Mouse (Mus musculus): ENCODE data around the gene Pyroxd1. TPM values are rescaled to one million over a fixed set of nuclear protein-coding genes. Genes with fewer than 3 reads are reported as not detected.

Pyroxd1 gene
- total and polyA plus RNA-seq, 3 experiments, result 6.5 to 7.5 TPM; not detected in 1

DNA sequence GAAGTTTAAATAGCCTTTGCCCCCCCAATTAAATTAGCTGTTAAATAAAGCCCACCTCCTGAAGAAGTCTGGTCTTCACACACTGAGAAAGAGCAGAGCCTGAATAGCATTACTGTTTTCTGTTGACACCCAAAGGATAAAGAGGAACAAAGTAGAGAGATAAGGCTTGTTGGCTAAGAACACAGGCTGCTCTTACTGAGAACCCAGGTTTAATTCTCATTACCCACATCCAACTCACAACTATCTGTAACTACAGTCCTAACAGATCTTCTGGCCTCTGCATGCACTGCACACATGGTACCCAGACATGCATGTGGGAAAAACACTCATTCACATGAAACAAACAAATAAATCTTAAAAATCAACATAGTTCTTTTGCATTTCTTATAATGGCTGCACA, 28.3 kb upstream of the Pyroxd1 start (continued):
- TF ChIP-seq GABPA (IDR thresholded peaks at IDR 0.05; ENCODE audit: low read depth, low read length), result no peak

DNA sequence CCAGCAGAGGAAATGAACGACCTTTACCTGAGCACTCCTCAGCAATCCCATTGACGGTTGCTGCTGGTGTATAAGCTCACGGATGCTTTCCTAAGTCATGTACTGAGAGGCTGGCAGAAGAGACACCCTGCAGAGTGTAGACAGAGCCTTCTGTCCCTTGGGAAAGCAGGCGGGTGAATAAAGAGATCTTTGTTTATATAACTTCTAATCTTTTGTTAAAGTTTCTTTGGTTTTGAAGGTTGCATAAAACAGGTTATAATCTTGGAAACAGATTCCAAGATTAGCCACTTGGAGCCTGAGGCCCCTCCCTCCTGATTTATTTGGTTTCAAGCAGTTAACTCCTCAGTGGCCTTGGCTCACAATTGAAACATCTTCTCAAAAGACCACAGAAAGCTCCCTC, 22.6 kb upstream of the Pyroxd1 start, which contains the start of gene Slco1a5:
Gene Slco1a5, minus strand, starts transcription at position 101 of the 400 bp plus-strand sequence.
- TF ChIP-seq POLR2AphosphoS2 (IDR thresholded peaks at IDR 0.05; ENCODE audit: low read length), result no peak
- no peak for TF ChIP-seq UBTF (IDR thresholded peaks at IDR 0.05; ENCODE audit: borderline replicate concordance, insufficient read depth, low read depth, low read length)
- no peak for TF ChIP-seq SMC3 (IDR thresholded peaks at IDR 0.05; ENCODE audit: low read depth, low read length)
- no peak for TF ChIP-seq POLR2A (IDR thresholded peaks at IDR 0.05; ENCODE audit: control insufficient read depth in 1 of 2, insufficient read depth in 1 of 2, low read depth in 1 of 2, low read length in 2 of 2, poor library complexity in 1 of 2)
- TF ChIP-seq EP300 (IDR thresholded peaks at IDR 0.05; ENCODE audit: low read depth in 1 of 2, low read length in 2 of 2), result no peak
- TF ChIP-seq CHD1 (IDR thresholded peaks at IDR 0.05; ENCODE audit: low read depth, low read length), result no peak
- no peak for TF ChIP-seq NRF1 (IDR thresholded peaks at IDR 0.05; ENCODE audit: insufficient read depth, low read depth, low read length, poor library complexity, severe bottlenecking)
- no peak for TF ChIP-seq BHLHE40 (IDR thresholded peaks at IDR 0.05; ENCODE audit: borderline replicate concordance, low read depth, low read length)
- TF ChIP-seq JUND (IDR thresholded peaks at IDR 0.05; ENCODE audit: low read depth, low read length), result no peak
- no peak for TF ChIP-seq MAZ (IDR thresholded peaks at IDR 0.05; ENCODE audit: low read depth, low read length)
- no peak for TF ChIP-seq ZKSCAN1 (IDR thresholded peaks at IDR 0.05; ENCODE audit: low read depth, low read length)
- Histone ChIP-seq H3K9ac (ENCODE audit: control insufficient read depth, low read depth, low read length, poor library complexity, severe bottlenecking) (no peak within 1 kb of the TSS), H3K79me2 (ENCODE audit: control insufficient read depth, insufficient read depth, low read length, poor library complexity) (no peaks in the 10 kb centered on the region), H3K4me1 (ENCODE audit: control insufficient read depth in 1 of 2, insufficient read depth in 2 of 2, low read length in 2 of 2) (peaks cover 8 to 12% of the 10 kb centered on the region in 2 experiments), H3K36me3 (ENCODE audit: control insufficient read depth in 1 of 2, insufficient read depth in 2 of 2, low read length in 2 of 2) (no peaks in the 10 kb centered on the region), H3K4me3 (ENCODE audit: control insufficient read depth in 1 of 2, insufficient read depth in 1 of 2, low read depth in 2 of 2, low read length in 2 of 2) (no peak within 1 kb of the TSS), H3K27me3 (ENCODE audit: control insufficient read depth in 1 of 2, insufficient read depth in 2 of 2, low read length in 2 of 2) (no peaks in the 10 kb centered on the region), H3K9me3 (replicated peaks; ENCODE audit: insufficient read depth, low read length) (no peaks in the 10 kb centered on the region), H3K27ac (ENCODE audit: control insufficient read depth, low read depth, low read length) (no peak within 1 kb of the TSS)
- no peak for DNase-seq (ENCODE audit: low read depth, low spot score)

DNA sequence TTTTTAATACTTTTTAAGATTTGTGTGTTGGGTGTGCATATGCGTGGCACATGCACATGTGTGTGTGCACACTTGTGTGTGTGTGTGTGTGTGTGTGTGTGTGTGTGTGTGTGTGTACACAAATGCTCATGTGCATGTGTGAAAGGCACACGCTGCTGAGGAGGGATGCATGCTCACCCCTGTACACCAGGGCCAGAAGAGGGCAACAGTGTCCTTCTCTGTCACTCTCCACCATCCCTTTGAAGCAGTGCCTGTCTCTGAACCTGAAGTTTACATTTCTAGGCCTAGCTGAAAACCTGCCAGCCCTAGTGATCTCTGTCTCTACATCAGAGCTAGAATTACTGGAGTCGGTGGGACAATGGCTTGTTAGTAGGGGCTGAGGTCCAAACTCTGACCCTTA, 18.9 kb upstream of the Pyroxd1 start:
- Histone ChIP-seq H3K4me1 (ENCODE audit: control insufficient read depth in 1 of 2, insufficient read depth in 2 of 2, low read length in 2 of 2) (peaks cover 22 to 23% of the 10 kb centered on the region in 2 experiments), H3K4me3 (ENCODE audit: control insufficient read depth in 1 of 2, insufficient read depth in 1 of 2, low read depth in 2 of 2, low read length in 2 of 2) (no peak overlapping the region), H3K27me3 (ENCODE audit: control insufficient read depth in 1 of 2, insufficient read depth in 2 of 2, low read length in 2 of 2) (no peaks in the 10 kb centered on the region), H3K9me3 (replicated peaks; ENCODE audit: insufficient read depth, low read length) (no peaks in the 10 kb centered on the region), H3K36me3 (ENCODE audit: control insufficient read depth in 1 of 2, insufficient read depth in 2 of 2, low read length in 2 of 2) (peaks cover 0 to 7% of the 10 kb centered on the region in 2 experiments; a peak in 2 of 4 replicates), H3K27ac (ENCODE audit: control insufficient read depth, low read depth, low read length) (no peak overlapping the region), H3K9ac (ENCODE audit: control insufficient read depth, low read depth, low read length, poor library complexity, severe bottlenecking) (no peak overlapping the region), H3K79me2 (ENCODE audit: control insufficient read depth, insufficient read depth, low read length, poor library complexity) (no peaks in the 10 kb centered on the region)
- DNase-seq (ENCODE audit: low read depth, low spot score), result no peak
- TF ChIP-seq RCOR1 (IDR thresholded peaks at IDR 0.05; ENCODE audit: low read depth, low read length) (no peak), ZKSCAN1 (IDR thresholded peaks at IDR 0.05; ENCODE audit: low read depth, low read length) (no peak), TCF12 (IDR thresholded peaks at IDR 0.05; ENCODE audit: low read depth, low read length) (no peak), MEF2A (IDR thresholded peaks at IDR 0.05; ENCODE audit: extremely low read depth, insufficient replicate concordance, low read depth, low read length, poor library complexity, severe bottlenecking) (no peak), ZMIZ1 (IDR thresholded peaks at IDR 0.05; ENCODE audit: low read depth, low read length) (no peak), TBP (IDR thresholded peaks at IDR 0.05; ENCODE audit: low read depth, low read length) (no peak), KAT2A (conservative IDR thresholded peaks at IDR 0.05; ENCODE audit: low read depth, low read length) (no peak)

All from MEL (cell line).